Mouse (Mus musculus): ENCODE measurements around the gene Ybx1. TPM values are rescaled to one million over a fixed set of nuclear protein-coding genes. Genes with fewer than 3 reads are reported as not detected.

Gene Ybx1
- polyA plus RNA-seq, 1 experiment = 821 TPM

DNA sequence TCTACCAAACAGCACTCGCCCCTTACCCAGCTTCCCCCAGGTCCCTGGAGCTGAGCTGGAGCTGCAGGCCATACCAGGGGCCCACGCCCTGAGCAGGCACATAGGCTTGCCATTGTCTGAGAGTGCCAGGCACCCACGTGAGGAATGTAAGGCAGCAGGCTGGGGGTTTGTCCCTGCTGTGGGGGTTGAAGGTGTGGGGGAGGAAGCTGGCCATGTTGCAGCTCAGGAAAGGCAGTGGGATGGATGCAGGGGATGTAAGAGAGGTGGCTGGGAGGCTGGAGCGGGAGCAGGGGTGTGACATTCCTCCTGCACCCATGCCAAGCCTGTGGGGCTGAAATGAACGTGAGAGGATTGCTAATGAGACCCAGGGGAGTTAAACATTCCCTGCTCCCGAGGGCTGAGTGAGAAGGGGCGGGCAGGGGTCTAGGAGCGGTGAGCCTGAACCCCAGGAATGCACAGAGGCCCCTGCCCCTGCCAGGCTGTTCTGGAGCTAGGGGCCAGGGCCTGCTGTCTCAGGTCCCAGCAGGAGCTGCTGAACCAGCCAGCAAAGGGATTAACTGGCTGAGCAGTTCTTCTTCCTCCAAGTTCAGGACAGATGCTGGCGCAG, 40.3 kb downstream of the Ybx1 start:
- Histone ChIP-seq H3K27ac (ENCODE audit: control insufficient read depth, insufficient read depth, low read depth, low read length) (no peak overlapping the region), H3K4me1 (ENCODE audit: control insufficient read depth, insufficient read depth, low read length) (no peaks in the 10 kb centered on the region), H3K36me3 (ENCODE audit: control insufficient read depth, insufficient read depth, low read length) (no peaks in the 10 kb centered on the region), H3K27me3 (ENCODE audit: control insufficient read depth, insufficient read depth, low read length) (no peaks in the 10 kb centered on the region), H3K4me3 (ENCODE audit: control insufficient read depth, low read depth, low read length) (no peak overlapping the region)
- TF ChIP-seq CTCF (IDR thresholded peaks at IDR 0.05; ENCODE audit: control insufficient read depth, insufficient read depth, insufficient replicate concordance, low read depth, low read length) (no peak), POLR2A (IDR thresholded peaks at IDR 0.05; ENCODE audit: control insufficient read depth, low read depth, low read length) (no peak)

DNA sequence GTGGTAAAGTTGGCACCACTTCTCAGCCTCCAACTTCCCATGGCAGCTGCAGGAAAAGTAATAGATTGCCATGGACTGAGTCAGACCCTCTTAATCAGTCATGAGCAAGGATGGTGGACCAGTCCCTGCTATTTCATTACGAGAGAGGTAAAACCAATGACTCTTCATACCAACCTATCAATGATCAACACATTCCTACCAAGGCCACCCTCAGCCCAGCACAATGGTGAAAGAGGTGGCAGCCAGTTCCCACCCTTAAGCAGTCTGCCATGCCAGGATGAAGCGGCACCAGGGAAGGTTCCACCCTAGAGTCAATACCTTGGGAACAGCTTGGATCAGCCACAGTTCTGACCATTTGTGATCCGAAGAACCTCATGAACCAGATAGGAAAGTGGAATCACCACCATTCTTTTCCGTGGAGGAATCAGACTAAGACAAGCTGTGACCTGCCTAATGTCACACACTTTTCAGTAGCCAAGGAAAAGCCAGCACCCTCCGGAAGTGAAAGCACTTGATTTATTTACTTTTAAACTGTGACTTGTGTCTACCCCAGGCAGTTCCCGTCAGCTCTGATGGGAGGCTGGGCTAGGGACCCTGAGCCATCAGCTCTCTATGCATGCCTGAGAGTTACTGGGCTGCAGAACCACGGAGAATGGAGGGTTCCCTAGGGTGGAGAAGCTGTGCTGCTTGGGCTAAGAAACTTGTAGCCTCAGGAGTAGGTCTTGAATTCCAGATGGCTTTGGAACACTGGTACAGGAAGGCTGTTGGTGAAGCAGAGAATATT, 42.2 kb downstream of the Ybx1 start:
- H3K36me3 ChIP-seq (ENCODE audit: control insufficient read depth, insufficient read depth, low read length) = no peaks in the 10 kb centered on the region
- H3K4me1 ChIP-seq (ENCODE audit: control insufficient read depth, insufficient read depth, low read length) = no peaks in the 10 kb centered on the region
- no peak overlapping the region for H3K27ac ChIP-seq (ENCODE audit: control insufficient read depth, insufficient read depth, low read depth, low read length)
- no peak overlapping the region for H3K4me3 ChIP-seq (ENCODE audit: control insufficient read depth, low read depth, low read length)
- TF ChIP-seq POLR2A (IDR thresholded peaks at IDR 0.05; ENCODE audit: control insufficient read depth, low read depth, low read length) (no peak), CTCF (IDR thresholded peaks at IDR 0.05; ENCODE audit: control insufficient read depth, insufficient read depth, insufficient replicate concordance, low read depth, low read length) (no peak)
- H3K27me3 ChIP-seq (ENCODE audit: control insufficient read depth, insufficient read depth, low read length) = no peaks in the 10 kb centered on the region

- Histone ChIP-seq H3K27me3 (ENCODE audit: control insufficient read depth, insufficient read depth, low read length) (no peaks in the 10 kb centered on the region), H3K36me3 (ENCODE audit: control insufficient read depth, insufficient read depth, low read length) (no peaks in the 10 kb centered on the region), H3K4me1 (ENCODE audit: control insufficient read depth, insufficient read depth, low read length) (no peaks in the 10 kb centered on the region), H3K4me3 (ENCODE audit: control insufficient read depth, low read depth, low read length) (no peak overlapping the region), H3K27ac (ENCODE audit: control insufficient read depth, insufficient read depth, low read depth, low read length) (no peak overlapping the region)
- TF ChIP-seq POLR2A (IDR thresholded peaks at IDR 0.05; ENCODE audit: control insufficient read depth, low read depth, low read length) = no peak
- TF ChIP-seq CTCF (IDR thresholded peaks at IDR 0.05; ENCODE audit: control insufficient read depth, insufficient read depth, insufficient replicate concordance, low read depth, low read length) = no peak
These were observed 45.9 kb downstream of the Ybx1 start for GRCm38 (mm10) chr4:119248407-119248965.

- no peaks in the 10 kb centered on the region for H3K36me3 ChIP-seq (ENCODE audit: control insufficient read depth, insufficient read depth, low read length)
- H3K4me3 ChIP-seq (ENCODE audit: control insufficient read depth, low read depth, low read length) = no peak overlapping the region
- TF ChIP-seq CTCF (IDR thresholded peaks at IDR 0.05; ENCODE audit: control insufficient read depth, insufficient read depth, insufficient replicate concordance, low read depth, low read length) = peak; percentile 77; the same call in 1 of the 2 replicates
- no peak for TF ChIP-seq POLR2A (IDR thresholded peaks at IDR 0.05; ENCODE audit: control insufficient read depth, low read depth, low read length)
- H3K4me1 ChIP-seq (ENCODE audit: control insufficient read depth, insufficient read depth, low read length) = no peaks in the 10 kb centered on the region
- no peak overlapping the region for H3K27ac ChIP-seq (ENCODE audit: control insufficient read depth, insufficient read depth, low read depth, low read length)
- H3K27me3 ChIP-seq (ENCODE audit: control insufficient read depth, insufficient read depth, low read length) = no peaks in the 10 kb centered on the region
These were observed 46.8 kb downstream of the Ybx1 start for GRCm38 (mm10) chr4:119247462-119248235.

- H3K27me3 ChIP-seq (ENCODE audit: control insufficient read depth, insufficient read depth, low read length) = no peaks in the 10 kb centered on the region
- H3K36me3 ChIP-seq (ENCODE audit: control insufficient read depth, insufficient read depth, low read length) = no peaks in the 10 kb centered on the region
- H3K4me1 ChIP-seq (ENCODE audit: control insufficient read depth, insufficient read depth, low read length) = no peaks in the 10 kb centered on the region
- TF ChIP-seq CTCF (IDR thresholded peaks at IDR 0.05; ENCODE audit: control insufficient read depth, insufficient read depth, insufficient replicate concordance, low read depth, low read length) (no peak), POLR2A (IDR thresholded peaks at IDR 0.05; ENCODE audit: control insufficient read depth, low read depth, low read length) (no peak)
- no peak overlapping the region for H3K4me3 ChIP-seq (ENCODE audit: control insufficient read depth, low read depth, low read length)
- no peak overlapping the region for H3K27ac ChIP-seq (ENCODE audit: control insufficient read depth, insufficient read depth, low read depth, low read length)
These were observed 47.6 kb downstream of the Ybx1 start for GRCm38 (mm10) chr4:119246688-119247225.

- H3K4me3 ChIP-seq (ENCODE audit: control insufficient read depth, low read depth, low read length) = no peak overlapping the region
- no peaks in the 10 kb centered on the region for H3K27me3 ChIP-seq (ENCODE audit: control insufficient read depth, insufficient read depth, low read length)
- 0 out of 2 replicates have a peak overlapping the region, but pooled peaks have one; percentile 5 for H3K27ac ChIP-seq (ENCODE audit: control insufficient read depth, insufficient read depth, low read depth, low read length)
- H3K4me1 ChIP-seq (ENCODE audit: control insufficient read depth, insufficient read depth, low read length) = no peaks in the 10 kb centered on the region
- TF ChIP-seq CTCF (IDR thresholded peaks at IDR 0.05; ENCODE audit: control insufficient read depth, insufficient read depth, insufficient replicate concordance, low read depth, low read length) (no peak), POLR2A (IDR thresholded peaks at IDR 0.05; ENCODE audit: control insufficient read depth, low read depth, low read length) (no peak)
- no peaks in the 10 kb centered on the region for H3K36me3 ChIP-seq (ENCODE audit: control insufficient read depth, insufficient read depth, low read length)
These were observed 48.4 kb downstream of the Ybx1 start for GRCm38 (mm10) chr4:119245961-119246360.
